Mouse (Mus musculus): ENCODE results near the gene Ctss. TPM values are rescaled to one million over a fixed set of nuclear protein-coding genes. Genes with fewer than 3 reads are reported as not detected.

Gene Ctss
- polyA plus RNA-seq, 1 experiment = 5.1 TPM

GRCm38 (mm10) chr3:95553986-95554385 lies 27.4 kb downstream of the Ctss start:
- no peak for TF ChIP-seq POLR2A (IDR thresholded peaks at IDR 0.05; ENCODE audit: low read depth, low read length)
- TF ChIP-seq CTCF (IDR thresholded peaks at IDR 0.05; ENCODE audit: borderline replicate concordance, insufficient read depth, low read length) = no peak
- H3K27ac ChIP-seq (ENCODE audit: insufficient read depth, low read length) = no peak overlapping the region
- H3K4me3 ChIP-seq (ENCODE audit: insufficient read depth, low read length) = no peak overlapping the region
- H3K4me1 ChIP-seq (ENCODE audit: control insufficient read depth, insufficient read depth, low read length) = no peaks in the 10 kb centered on the region; the same call in 1 of the 2 replicates

- Histone ChIP-seq H3K27ac (ENCODE audit: insufficient read depth, low read length) (no peak within 1 kb of the TSS), H3K4me3 (ENCODE audit: insufficient read depth, low read length) (no peak within 1 kb of the TSS), H3K4me1 (ENCODE audit: control insufficient read depth, insufficient read depth, low read length) (no peaks in the 10 kb centered on the region)
- TF ChIP-seq POLR2A (IDR thresholded peaks at IDR 0.05; ENCODE audit: low read depth, low read length) = no peak
- no peak for TF ChIP-seq CTCF (IDR thresholded peaks at IDR 0.05; ENCODE audit: borderline replicate concordance, insufficient read depth, low read length)
Observed at GRCm38 (mm10) chr3:95559437-95559836, 32.9 kb downstream of the Ctss start, which contains the start of gene Hormad1. Gene Hormad1, plus strand, starts transcription at chr3:95559677.

GRCm38 (mm10) chr3:95560738-95561137 lies 34.2 kb downstream of the Ctss start:
- H3K27ac ChIP-seq (ENCODE audit: insufficient read depth, low read length) = no peak overlapping the region
- no peaks in the 10 kb centered on the region for H3K4me1 ChIP-seq (ENCODE audit: control insufficient read depth, insufficient read depth, low read length)
- TF ChIP-seq CTCF (IDR thresholded peaks at IDR 0.05; ENCODE audit: borderline replicate concordance, insufficient read depth, low read length) = no peak
- TF ChIP-seq POLR2A (IDR thresholded peaks at IDR 0.05; ENCODE audit: low read depth, low read length) = no peak
- H3K4me3 ChIP-seq (ENCODE audit: insufficient read depth, low read length) = no peak overlapping the region

GRCm38 (mm10) chr3:95561826-95562225 lies 35.2 kb downstream of the Ctss start:
- TF ChIP-seq CTCF (IDR thresholded peaks at IDR 0.05; ENCODE audit: borderline replicate concordance, insufficient read depth, low read length) = no peak
- no peak for TF ChIP-seq POLR2A (IDR thresholded peaks at IDR 0.05; ENCODE audit: low read depth, low read length)
- Histone ChIP-seq H3K4me3 (ENCODE audit: insufficient read depth, low read length) (no peak overlapping the region), H3K27ac (ENCODE audit: insufficient read depth, low read length) (no peak overlapping the region), H3K4me1 (ENCODE audit: control insufficient read depth, insufficient read depth, low read length) (no peaks in the 10 kb centered on the region)

GRCm38 (mm10) chr3:95569585-95569984 lies 43.0 kb downstream of the Ctss start:
- H3K4me1 ChIP-seq (ENCODE audit: control insufficient read depth, insufficient read depth, low read length) = no peaks in the 10 kb centered on the region
- H3K4me3 ChIP-seq (ENCODE audit: insufficient read depth, low read length) = no peak overlapping the region
- H3K27ac ChIP-seq (ENCODE audit: insufficient read depth, low read length) = no peak overlapping the region
- no peak for TF ChIP-seq CTCF (IDR thresholded peaks at IDR 0.05; ENCODE audit: borderline replicate concordance, insufficient read depth, low read length)
- no peak for TF ChIP-seq POLR2A (IDR thresholded peaks at IDR 0.05; ENCODE audit: low read depth, low read length)

- H3K27ac ChIP-seq (ENCODE audit: insufficient read depth, low read length) = no peak overlapping the region
- peak overlapping the region; percentile 21; the same call in 1 of the 2 replicates for H3K4me3 ChIP-seq (ENCODE audit: insufficient read depth, low read length)
- no peaks in the 10 kb centered on the region for H3K4me1 ChIP-seq (ENCODE audit: control insufficient read depth, insufficient read depth, low read length)
- TF ChIP-seq CTCF (IDR thresholded peaks at IDR 0.05; ENCODE audit: borderline replicate concordance, insufficient read depth, low read length) = no peak
- no peak for TF ChIP-seq POLR2A (IDR thresholded peaks at IDR 0.05; ENCODE audit: low read depth, low read length)
Observed at GRCm38 (mm10) chr3:95587754-95588603, 61.4 kb downstream of the Ctss start.

GRCm38 (mm10) chr3:95588604-95589086 lies 62.1 kb downstream of the Ctss start, which contains the start of gene Golph3l:
Gene Golph3l, plus strand, starts transcription at chr3:95588934.
- H3K27ac ChIP-seq (ENCODE audit: insufficient read depth, low read length) = no peak within 1 kb of the TSS
- H3K4me3 ChIP-seq (ENCODE audit: insufficient read depth, low read length) = peak within 1 kb of the TSS; percentile 96
- peak; percentile 67 for TF ChIP-seq POLR2A (IDR thresholded peaks at IDR 0.05; ENCODE audit: low read depth, low read length)
- no peak for TF ChIP-seq CTCF (IDR thresholded peaks at IDR 0.05; ENCODE audit: borderline replicate concordance, insufficient read depth, low read length)
- H3K4me1 ChIP-seq (ENCODE audit: control insufficient read depth, insufficient read depth, low read length) = no peaks in the 10 kb centered on the region

GRCm38 (mm10) chr3:95598734-95599133 lies 72.1 kb downstream of the Ctss start:
- Histone ChIP-seq H3K4me1 (ENCODE audit: control insufficient read depth, insufficient read depth, low read length) (no peaks in the 10 kb centered on the region), H3K4me3 (ENCODE audit: insufficient read depth, low read length) (no peak overlapping the region), H3K27ac (ENCODE audit: insufficient read depth, low read length) (no peak overlapping the region)
- TF ChIP-seq CTCF (IDR thresholded peaks at IDR 0.05; ENCODE audit: borderline replicate concordance, insufficient read depth, low read length) (no peak), POLR2A (IDR thresholded peaks at IDR 0.05; ENCODE audit: low read depth, low read length) (no peak)

- H3K27ac ChIP-seq (ENCODE audit: insufficient read depth, low read length) = no peak overlapping the region
- peaks cover 5% of the 10 kb centered on the region; the same call in 1 of the 2 replicates for H3K4me1 ChIP-seq (ENCODE audit: control insufficient read depth, insufficient read depth, low read length)
- no peak for TF ChIP-seq CTCF (IDR thresholded peaks at IDR 0.05; ENCODE audit: borderline replicate concordance, insufficient read depth, low read length)
- no peak for TF ChIP-seq POLR2A (IDR thresholded peaks at IDR 0.05; ENCODE audit: low read depth, low read length)
- H3K4me3 ChIP-seq (ENCODE audit: insufficient read depth, low read length) = no peak overlapping the region
Observed at GRCm38 (mm10) chr3:95601287-95601686, 74.7 kb downstream of the Ctss start.

Other genes starting within 250 kb of the Ctss start
- 25.5 and 26.9 TPM in 2 replicates for gene Mindy1, start 245.4 kb upstream of the Ctss start, polyA plus RNA-seq (2011; ENCODE audit: insufficient read length, low read depth, missing spikeins)
- 22.2 and 22.9 TPM in 2 replicates for gene Prune1, start 244.7 kb upstream of the Ctss start, polyA plus RNA-seq (2011; ENCODE audit: insufficient read length, low read depth, missing spikeins)
- 0.79 and 1.2 TPM in 2 replicates for gene Anxa9, start 219.6 kb upstream of the Ctss start, polyA plus RNA-seq (2011; ENCODE audit: insufficient read length, low read depth, missing spikeins)
- 159 and 178 TPM in 2 replicates for gene Cers2, start 212.0 kb upstream of the Ctss start, polyA plus RNA-seq (2011; ENCODE audit: insufficient read length, low read depth, missing spikeins)
- gene Setdb1, start 169.6 kb upstream of the Ctss start, polyA plus RNA-seq (2011; ENCODE audit: insufficient read length, low read depth, missing spikeins) = 28.6 and 34.3 TPM in 2 replicates
- gene 4930558C23Rik, start 123.9 kb upstream of the Ctss start, polyA plus RNA-seq (2011; ENCODE audit: insufficient read length, low read depth, missing spikeins) = not detected in 2 replicates
- 56.8 and 72.1 TPM in 2 replicates for gene Arnt, start 92.4 kb upstream of the Ctss start, polyA plus RNA-seq (2011; ENCODE audit: insufficient read length, low read depth, missing spikeins)
- 60.5 and 72.7 TPM in 2 replicates for gene Ctsk, start 27.5 kb upstream of the Ctss start, polyA plus RNA-seq (2011; ENCODE audit: insufficient read length, low read depth, missing spikeins)
- not detected in 2 replicates for gene Hormad1, start 32.9 kb downstream of the Ctss start, polyA plus RNA-seq (2011; ENCODE audit: insufficient read length, low read depth, missing spikeins)
- gene Golph3l, start 62.1 kb downstream of the Ctss start, polyA plus RNA-seq (2011; ENCODE audit: insufficient read length, low read depth, missing spikeins) = 20.7 and 27.6 TPM in 2 replicates
- 71.5 and 86.4 TPM in 2 replicates for gene Ensa, start 98.2 kb downstream of the Ctss start, polyA plus RNA-seq (2011; ENCODE audit: insufficient read length, low read depth, missing spikeins)
- 109 and 118 TPM in 2 replicates for gene Mcl1, start 132.0 kb downstream of the Ctss start, polyA plus RNA-seq (2011; ENCODE audit: insufficient read length, low read depth, missing spikeins)
- gene Adamtsl4, start 161.1 kb downstream of the Ctss start, polyA plus RNA-seq (2011; ENCODE audit: insufficient read length, low read depth, missing spikeins) = 18.9 and 26.4 TPM in 2 replicates
- 155 and 327 TPM in 2 replicates for gene Ecm1, start 212.8 kb downstream of the Ctss start, polyA plus RNA-seq (2011; ENCODE audit: insufficient read length, low read depth, missing spikeins)
- gene Tars2, start 233.4 kb downstream of the Ctss start, polyA plus RNA-seq (2011; ENCODE audit: insufficient read length, low read depth, missing spikeins) = 36.7 and 37.5 TPM in 2 replicates

Measured in embryonic fibroblast, embryonic 13.5 days (primary cell).